Mouse (Mus musculus): ENCODE results near the gene Cops3. TPM values are rescaled to one million over a fixed set of nuclear protein-coding genes. Genes with fewer than 3 reads are reported as not detected.
"Not testable (repeated sequence)": the region's sequence is repeated elsewhere in the genome, so short reads cannot be mapped to it uniquely, and the experiment has no call there.

Cops3 gene
- total RNA-seq (2014; fragmentation: Nextera tagmentation) = 171 and 212 TPM in 2 replicates
- 224 and 228 TPM in 2 replicates for total RNA-seq (2017)

DNA sequence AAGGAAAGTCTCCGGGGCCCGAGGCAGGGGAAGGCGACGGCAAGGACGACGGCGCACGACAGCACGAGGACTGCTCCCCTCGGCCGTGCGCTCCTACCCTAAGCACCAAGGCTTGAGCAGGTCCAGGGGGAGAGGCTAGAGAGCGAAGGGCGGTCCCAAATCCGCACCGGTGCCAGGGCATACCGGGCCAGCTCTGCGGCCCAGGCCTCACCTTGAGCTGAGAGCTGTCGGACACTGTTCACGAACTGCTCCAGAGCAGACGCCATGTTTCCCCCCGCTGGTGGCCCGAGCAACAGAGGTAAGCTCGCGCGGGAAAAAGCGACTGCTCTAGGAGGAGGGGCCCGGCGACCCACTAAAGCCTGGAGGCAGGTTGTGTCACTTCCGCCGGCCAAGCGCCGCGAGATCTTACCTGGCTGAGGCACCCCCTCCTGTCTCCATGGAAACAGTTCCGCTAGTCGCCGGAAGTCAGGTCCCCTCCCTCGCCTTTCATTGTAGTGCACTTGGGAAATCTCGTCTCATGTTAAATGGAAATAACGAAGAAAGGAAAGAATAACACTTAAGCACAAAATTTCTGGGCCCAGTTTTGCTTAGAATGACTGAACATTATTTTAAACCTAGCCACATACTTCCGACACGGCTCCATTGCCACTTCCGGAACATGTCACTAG lies at the start of gene Cops3:
Gene Cops3, minus strand, starts transcription at position 380 of the 668 bp plus-strand sequence.
- peak; percentile 92 for ATAC-seq (replicated peaks; ENCODE audit: low FRiP score, low TSS enrichment, poor library complexity, severe bottlenecking)

DNA sequence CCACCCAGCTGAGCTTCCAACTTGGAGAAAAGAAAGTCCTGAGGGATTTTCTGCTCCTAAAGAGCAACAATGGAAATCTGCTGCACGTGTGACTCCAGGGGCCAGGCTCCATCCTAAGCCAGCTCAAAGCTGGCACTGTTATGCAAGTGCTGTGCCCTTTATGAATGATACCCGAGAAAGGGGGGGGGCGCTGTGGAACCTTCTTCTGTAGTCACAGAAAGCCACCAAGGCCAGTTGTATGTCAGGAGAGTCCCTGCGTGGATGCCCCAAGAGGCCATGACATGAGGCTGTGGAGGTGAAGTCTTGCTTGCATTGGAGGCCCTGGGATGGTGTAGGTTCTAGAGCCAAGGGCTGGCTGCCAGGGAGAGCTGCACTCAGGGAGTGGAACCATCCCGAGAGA lies 48.5 kb upstream of the Cops3 start:
- no peak for ATAC-seq (replicated peaks; ENCODE audit: low FRiP score, low TSS enrichment, poor library complexity, severe bottlenecking)

DNA sequence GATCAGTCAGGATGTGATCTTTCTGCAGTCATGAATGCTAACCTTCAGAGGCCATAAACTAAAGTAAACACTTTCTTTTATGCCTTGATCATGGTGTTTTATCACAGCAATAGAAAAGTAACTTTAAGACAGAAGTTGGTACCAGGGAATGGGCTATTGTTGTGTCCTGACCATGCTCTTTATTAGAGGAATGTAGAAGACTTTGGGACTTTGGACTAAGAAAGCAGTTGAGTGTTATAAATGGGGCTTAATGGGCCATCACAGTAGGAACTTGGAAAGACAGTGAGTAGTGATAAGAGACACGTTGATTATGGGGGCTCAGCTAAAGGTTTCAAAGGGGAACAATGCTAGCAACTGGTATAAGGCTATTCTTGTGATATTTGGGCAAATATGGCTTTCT lies 47.3 kb upstream of the Cops3 start:
- no peak for ATAC-seq (replicated peaks; ENCODE audit: low FRiP score, low TSS enrichment, poor library complexity, severe bottlenecking)

DNA sequence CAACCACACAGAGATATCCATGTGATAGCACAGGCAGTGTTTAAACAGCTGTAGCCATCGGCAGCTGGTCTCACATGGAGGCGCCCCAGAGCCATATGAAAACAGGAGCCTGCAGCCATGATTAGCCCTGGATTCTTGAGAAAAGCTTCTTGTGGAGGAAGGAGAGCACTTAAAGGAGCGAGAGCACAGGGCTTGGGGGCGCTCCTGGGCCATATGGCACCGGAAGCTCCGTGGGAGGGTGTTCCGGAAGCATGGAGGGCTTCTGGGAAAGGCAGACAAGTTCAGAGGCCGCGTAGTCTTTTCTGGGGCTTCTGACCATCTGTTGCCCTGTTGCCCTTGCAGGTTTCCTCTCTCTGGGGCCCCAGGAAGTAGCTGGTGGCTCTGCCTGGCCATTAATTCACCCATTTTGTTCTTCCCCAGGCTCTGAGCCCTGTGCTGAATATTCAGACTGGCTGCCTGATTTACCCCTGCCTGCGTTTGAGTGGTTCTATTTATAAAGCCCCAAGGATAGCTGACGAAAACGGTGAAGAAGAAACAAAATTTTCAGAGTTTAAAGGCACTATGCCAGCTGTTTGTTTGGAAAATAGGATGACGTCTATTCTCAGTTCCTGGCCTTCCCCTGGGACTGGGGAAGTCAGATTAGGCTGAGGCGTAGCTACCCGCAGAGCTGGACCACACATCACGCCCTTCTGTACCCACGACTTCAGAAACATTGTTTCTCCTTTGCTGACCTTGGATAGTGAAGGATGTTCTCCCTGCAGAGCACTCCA lies 45.8 kb upstream of the Cops3 start:
- ATAC-seq (replicated peaks; ENCODE audit: low FRiP score, low TSS enrichment, poor library complexity, severe bottlenecking) = 0 out of 2 replicates have a peak, but pooled peaks have one; percentile 28

DNA sequence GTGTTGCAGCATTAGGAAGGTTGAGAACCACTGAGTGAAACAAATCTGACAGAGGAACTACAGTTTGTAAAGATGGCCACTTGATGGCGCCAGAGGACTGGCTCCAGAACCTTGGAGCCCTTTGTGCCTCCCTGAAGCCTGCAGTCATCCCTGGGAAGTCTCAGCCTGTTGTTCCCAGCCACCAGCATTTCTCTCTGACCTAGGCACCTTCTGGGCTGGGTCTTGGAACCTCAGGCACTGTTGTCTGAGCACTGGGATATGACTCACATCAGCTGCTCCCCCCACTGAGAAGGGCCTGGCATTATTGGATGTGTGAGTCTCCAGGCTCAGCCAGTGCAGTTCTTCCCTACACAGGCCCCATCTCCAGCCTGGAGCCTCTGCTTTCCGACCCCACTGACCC lies 40.4 kb upstream of the Cops3 start:
- peak; percentile 55 for ATAC-seq (replicated peaks; ENCODE audit: low FRiP score, low TSS enrichment, poor library complexity, severe bottlenecking)

DNA sequence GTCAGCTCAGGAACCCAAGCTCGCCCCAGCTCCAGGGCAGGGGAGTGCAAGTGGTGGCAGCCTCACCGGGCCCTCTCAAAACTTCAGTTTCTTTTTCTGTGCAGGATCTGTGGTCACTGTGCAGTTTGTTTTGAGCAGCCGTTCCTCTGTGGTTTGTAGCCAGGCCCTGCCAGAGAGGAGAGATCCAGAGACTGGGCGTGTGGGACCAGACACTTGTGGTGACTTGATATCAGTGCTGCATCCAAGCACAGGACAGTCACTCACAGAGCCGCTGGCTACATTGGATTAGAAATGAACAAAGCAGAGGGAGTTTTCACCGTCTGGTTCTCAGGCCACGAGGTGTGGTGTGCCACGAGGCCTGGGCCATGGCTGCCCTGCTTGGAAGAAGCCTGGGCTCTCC lies 32.5 kb upstream of the Cops3 start:
- ATAC-seq (replicated peaks; ENCODE audit: low FRiP score, low TSS enrichment, poor library complexity, severe bottlenecking) = peak; percentile 82

DNA sequence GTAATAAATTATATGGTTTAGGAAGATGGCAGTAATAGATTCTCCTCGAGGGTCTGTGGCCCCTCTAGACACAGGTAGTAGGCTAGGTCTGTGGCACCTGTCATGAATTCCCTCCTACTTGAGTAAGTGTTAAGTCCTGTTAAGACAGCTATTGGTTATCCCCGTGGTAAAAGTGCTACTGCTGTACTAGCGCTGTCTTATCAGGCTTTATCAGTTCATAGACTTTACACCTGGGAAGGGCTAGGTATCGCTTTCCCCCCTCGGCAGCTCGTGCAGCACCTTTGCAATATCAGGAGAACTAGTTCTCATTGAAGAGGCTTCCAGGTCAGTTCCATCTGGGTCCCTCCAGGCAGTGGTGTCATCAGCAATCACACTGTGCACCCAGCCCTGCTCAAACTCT lies 24.7 kb upstream of the Cops3 start:
- no peak for ATAC-seq (replicated peaks; ENCODE audit: low FRiP score, low TSS enrichment, poor library complexity, severe bottlenecking)

DNA sequence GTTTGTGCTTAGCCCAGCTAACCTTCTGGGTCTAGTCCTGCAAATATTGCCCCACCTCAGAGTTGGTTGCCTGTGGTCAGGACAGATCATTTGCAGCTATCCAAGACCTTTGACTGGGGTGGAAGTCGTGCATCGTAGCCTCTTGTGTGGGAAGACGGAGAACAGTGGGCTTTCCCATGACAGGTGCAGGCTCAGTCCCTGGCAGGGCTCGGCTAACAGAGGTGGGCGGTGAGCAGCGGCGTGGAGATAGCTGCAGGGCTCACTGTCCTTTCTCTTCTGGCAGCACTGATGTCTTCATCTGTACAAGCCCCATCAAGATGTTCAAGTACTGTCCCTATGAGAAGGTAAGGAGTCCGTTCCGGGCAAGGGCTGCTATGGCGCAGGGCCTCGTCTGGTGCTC lies 20.8 kb upstream of the Cops3 start:
- ATAC-seq (replicated peaks; ENCODE audit: low FRiP score, low TSS enrichment, poor library complexity, severe bottlenecking) = 0 out of 2 replicates have a peak, but pooled peaks have one; percentile 15

DNA sequence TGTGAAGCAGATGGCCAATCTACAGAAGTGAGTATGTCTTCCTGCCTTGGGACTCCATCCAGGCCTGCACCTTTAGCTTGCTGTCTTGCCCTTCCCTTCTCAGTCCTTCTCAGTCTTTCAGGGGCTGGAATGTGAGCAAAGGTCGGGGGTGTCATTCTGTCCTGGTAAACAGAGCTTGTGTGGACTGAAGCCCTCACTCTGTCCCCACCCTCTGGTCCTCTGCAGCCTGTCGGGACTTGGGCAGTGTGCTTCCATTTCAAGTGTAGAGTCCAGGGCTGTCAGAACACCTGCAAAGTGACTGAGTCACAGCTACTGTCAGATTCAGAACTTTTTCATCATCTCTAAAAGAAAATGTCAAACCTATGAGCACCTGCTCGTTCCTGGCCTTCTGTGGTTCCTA lies 13.2 kb upstream of the Cops3 start:
- no peak for ATAC-seq (replicated peaks; ENCODE audit: low FRiP score, low TSS enrichment, poor library complexity, severe bottlenecking)

DNA sequence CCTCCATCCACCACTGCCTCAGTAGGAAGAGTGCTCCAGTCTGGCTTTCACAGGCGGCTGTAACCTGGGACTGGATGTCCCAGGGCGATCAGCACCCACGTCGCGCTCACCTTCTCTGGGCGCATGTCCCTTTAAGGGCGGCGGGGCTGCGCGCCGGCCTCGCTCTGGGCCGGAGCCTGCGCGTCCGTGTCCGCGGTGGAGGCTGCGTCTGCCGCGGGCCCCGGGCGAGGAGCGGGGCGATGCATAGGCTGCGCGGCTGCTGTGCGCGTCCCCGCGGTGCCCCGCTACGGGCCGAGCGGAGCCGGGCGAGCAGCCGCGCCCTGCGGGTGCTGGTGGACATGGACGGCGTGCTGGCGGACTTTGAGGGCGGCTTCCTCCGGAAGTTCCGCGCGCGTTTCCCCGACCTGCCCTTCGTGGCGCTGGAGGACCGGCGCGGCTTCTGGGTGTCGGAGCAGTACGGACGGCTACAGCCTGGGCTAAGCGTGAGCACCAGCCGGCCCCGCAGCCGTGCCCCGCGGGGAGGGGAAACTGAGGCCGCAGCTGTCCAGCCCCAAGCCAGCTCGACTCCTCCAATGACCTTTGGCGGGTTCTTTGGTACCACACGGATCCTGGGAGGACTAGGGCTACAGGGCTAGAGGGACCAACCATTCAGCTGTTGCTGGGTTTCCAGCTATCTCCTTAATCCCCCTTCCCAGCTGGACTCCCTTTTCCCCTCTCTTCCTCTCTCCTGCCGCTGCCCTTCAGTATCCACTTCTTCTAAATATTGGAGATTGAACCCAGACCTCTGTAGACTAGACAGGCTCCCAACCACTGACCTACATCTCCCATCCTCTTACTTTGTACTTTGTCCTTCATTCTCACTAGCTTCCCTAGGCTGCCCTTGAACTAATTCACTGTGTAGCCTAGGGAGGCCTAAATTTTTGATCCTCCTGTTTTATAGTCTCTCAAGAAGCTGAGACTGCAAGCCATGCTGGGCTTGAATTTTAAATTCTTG lies 8.6 kb upstream of the Cops3 start:
- ATAC-seq (replicated peaks; ENCODE audit: low FRiP score, low TSS enrichment, poor library complexity, severe bottlenecking) = peak; percentile 62

DNA sequence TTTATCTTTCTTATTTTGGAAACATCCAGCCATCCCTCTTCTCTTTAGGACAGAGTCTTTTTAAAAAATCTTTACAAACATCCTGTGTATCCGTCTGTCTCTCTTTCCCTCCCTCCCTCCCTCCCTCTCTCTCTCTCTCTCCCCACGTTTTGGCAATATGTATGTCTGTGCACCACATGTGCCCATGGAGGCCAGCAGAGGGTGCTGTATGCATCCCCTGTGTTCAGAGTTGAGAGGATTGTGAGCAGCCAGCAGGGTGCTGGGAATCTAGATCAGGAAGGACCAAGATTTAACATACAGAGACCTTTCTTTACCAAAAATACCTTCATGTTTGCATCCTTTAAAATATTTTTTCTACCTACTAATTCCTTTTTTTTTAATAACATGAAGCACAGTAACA lies 7.5 kb upstream of the Cops3 start:
- ATAC-seq (replicated peaks; ENCODE audit: low FRiP score, low TSS enrichment, poor library complexity, severe bottlenecking) = peak; percentile 79

DNA sequence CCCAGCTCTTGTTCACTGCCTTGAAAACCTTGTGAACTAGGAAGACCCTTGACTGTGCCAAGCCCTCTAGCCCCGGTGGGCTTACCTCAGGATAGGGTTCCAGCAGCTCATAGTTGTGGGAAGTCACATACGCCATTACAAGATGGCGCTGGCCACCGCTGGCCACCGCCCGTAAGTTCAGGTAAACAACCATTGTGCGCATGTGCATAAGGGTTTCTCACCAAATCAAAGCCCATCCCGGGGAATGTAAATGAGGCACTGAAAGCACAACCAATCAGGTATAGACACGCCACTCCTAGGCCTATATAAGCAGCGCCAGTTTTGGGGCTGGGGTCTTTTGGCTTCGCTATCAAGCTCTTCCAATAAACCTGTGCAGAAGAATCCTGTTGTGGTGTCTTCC lies 6.7 kb upstream of the Cops3 start:
- ATAC-seq (replicated peaks; ENCODE audit: low FRiP score, low TSS enrichment, poor library complexity, severe bottlenecking) = no peak

DNA sequence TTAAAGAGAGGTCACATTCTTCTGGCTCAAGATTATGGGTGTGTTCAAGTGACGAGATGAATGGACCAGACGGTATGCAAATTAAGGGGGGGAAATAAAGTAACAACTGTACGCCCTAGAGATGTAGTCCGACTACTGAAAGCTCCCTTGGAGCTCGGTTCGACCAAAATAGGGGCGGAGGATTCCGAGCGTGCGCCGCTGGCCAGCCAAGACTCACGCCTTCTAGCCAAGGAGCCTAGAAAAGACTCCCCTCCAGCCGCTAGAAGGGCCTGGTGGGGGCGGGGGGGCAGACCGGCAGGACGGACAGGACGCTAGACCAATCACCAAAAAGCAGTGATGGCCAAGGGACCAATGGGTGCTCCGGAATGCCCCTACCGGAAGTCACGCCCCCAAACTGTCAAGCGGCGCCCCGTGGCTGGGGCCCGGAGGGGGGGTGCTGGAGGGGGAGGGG lies 605 bp downstream of the Cops3 start, which contains the start of gene Nt5m:
Gene Nt5m, plus strand, starts transcription at position 440 of the 451 bp plus-strand sequence.
- ATAC-seq (replicated peaks; ENCODE audit: low FRiP score, low TSS enrichment, poor library complexity, severe bottlenecking) = peak; percentile 96

DNA sequence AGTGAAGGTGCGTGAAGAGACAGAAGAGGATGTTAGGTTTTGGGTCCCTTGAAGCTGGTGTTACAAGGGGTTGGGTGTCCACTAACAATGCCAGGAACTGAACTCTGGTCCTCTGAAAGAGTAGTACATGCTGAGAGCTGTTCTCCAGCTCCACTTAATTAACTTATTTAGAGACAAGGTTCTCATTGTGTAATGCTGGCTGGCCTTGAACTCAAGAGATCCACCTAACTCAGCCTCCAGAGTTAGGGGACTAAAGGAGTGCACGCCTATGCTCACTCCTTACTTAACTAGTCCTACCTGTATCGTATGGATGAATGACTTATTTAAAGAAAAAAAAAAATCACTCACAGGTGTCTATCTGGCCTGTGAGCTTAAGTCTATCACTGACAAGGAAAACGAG lies 1.2 kb downstream of the Cops3 start:
- ATAC-seq (replicated peaks; ENCODE audit: low FRiP score, low TSS enrichment, poor library complexity, severe bottlenecking) = no peak

DNA sequence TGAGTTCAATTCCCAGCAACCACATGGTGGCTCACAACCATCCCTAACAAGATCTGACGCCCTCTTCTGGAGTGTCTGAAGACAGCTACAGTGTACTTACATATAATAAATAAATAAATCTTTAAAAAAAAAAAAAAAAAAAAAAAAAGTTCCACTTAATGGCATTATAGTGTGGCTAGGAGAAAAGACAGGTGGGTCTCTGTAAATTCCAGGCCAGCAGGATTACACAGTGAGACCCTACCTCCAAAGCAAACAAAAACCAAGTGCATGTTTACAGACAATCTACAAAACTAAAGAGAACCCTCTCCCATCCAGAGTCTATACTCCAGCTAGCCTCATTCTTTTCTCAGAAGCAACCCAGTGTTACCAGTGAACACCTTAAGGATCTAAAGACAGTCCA lies 1.8 kb downstream of the Cops3 start:
- ATAC-seq (replicated peaks; ENCODE audit: low FRiP score, low TSS enrichment, poor library complexity, severe bottlenecking) = not testable (repeated sequence)

DNA sequence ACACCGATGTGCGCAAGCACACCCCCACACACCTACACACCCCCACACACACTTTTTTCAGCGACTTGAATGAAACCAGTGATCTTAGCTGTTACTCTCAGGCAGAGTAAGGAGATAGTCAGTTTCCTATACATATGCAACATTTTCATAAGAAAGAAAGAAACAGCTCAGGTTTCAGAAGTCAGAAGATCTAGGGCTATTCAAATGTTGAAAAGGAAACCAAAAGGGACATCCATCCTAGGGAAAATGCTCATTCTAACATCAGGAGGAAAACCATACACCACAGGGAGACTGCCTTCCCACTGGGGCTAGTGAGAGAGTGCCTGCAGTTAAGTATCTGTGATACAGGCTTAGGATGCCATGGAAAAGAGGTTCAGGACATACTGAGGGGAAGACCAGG lies 18.0 kb downstream of the Cops3 start:
- no peak for ATAC-seq (replicated peaks; ENCODE audit: low FRiP score, low TSS enrichment, poor library complexity, severe bottlenecking)

DNA sequence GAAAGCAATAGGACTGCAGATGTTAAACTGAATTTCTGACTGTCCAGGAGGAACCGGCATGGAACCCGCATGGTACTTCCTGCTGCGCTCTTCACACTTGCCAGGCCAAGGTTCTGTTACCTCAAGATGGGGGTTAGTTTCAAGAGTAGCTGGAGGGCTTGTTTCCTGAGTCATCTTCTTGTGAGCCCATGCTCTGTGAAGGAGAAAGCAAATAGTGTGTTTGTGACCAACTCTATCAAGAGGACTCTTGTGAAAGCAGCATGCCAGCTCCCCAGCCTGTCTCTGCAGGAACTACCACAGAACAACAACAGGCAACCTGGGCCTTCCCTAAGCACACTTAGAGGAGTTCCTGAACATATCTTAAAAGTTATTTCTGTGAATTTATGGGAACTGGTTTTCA lies 21.7 kb downstream of the Cops3 start:
- no peak for ATAC-seq (replicated peaks; ENCODE audit: low FRiP score, low TSS enrichment, poor library complexity, severe bottlenecking)

DNA sequence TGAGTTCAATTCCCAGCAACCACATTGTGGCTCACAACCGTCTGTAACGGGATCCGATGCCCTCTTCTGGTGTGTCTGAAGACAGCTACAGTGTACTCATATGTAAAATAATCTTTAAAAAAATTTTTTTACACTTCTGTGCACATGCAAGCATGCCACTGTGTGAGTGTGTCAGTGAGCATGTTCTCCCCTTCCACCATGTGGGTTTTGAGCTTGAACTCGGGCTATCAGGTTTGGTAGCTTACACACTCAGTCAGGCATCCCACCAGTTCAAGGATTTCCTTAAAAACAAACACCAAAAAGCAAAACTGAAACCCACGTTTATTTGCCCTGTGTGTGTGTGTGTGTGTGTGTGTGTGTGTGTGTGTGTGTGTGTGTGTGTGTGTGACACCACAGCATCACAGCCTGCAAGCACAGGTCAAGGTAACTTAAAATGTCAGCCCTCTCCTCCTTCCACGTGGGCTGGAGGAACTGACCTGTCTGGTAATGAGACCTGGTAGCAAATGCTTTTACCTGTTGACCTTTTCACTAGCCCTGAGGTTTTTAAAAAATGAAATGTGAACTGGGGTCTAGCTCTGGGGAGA lies 24.1 kb downstream of the Cops3 start:
- no peak for ATAC-seq (replicated peaks; ENCODE audit: low FRiP score, low TSS enrichment, poor library complexity, severe bottlenecking)

DNA sequence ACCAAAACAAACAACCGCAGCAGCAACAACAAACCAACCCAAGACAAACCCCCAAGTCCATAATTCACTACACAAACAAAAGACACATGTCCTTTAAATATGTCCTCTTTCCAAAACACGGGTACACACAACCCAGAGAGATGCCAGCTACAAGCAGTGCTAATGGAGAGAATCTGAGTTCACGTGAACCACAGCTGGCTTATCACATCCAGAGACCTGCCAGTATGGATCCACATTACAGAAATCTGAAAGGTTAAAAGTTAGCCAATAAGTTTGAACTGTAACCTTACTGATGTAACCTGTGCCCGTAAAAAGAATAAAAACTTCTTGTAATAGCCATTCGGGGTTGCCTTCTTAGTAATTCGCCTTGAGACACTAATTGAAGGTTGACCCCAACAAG lies 24.7 kb downstream of the Cops3 start:
- no peak for ATAC-seq (replicated peaks; ENCODE audit: low FRiP score, low TSS enrichment, poor library complexity, severe bottlenecking)

All from megakaryocyte-erythroid progenitor cell, adult 5-6 weeks (primary cell).